Mouse (Mus musculus): ENCODE data around the gene Maged2. TPM values are rescaled to one million over a fixed set of nuclear protein-coding genes. Genes with fewer than 3 reads are reported as not detected.
"Not testable (repeated sequence)": the region's sequence is repeated elsewhere in the genome, so short reads cannot be mapped to it uniquely, and the experiment has no call there.

The Maged2 gene
- polyA plus RNA-seq, 1 experiment from 2014 or later = 718 TPM

GRCm38 (mm10) chrX:150812787-150813298 lies 1.3 kb downstream of the Maged2 start:
- Histone ChIP-seq H3K4me2 (peak overlapping the region; percentile 66), H3K27ac (ENCODE audit: low read depth, low read length) (no peak overlapping the region), H3K4me3 (ENCODE audit: low read depth, low read length) (peak overlapping the region; percentile 56), H3K9ac (ENCODE audit: low read depth, low read length) (peak overlapping the region; percentile 65), H3K36me3 (ENCODE audit: control insufficient read depth, insufficient read depth, low read length) (0 out of 2 replicates have a peak, but pooled peaks cover 2% of the 10 kb centered on the region), H3K9me3 (replicated peaks; ENCODE audit: control insufficient read depth, low read length) (no peaks in the 10 kb centered on the region), H3K4me1 (ENCODE audit: control insufficient read depth, insufficient read depth, low read length) (no peaks in the 10 kb centered on the region), H3K27me3 (ENCODE audit: control insufficient read depth, insufficient read depth, low read length) (no peaks in the 10 kb centered on the region)
- WGBS (ENCODE audit: insufficient replicate concordance) = 20% methylated on average over 23 of the region's 24 CpGs
- ATAC-seq (replicated peaks; ENCODE audit: insufficient number of reproducible peaks, low FRiP score, low TSS enrichment) = peak; percentile 91

GRCm38 (mm10) chrX:150800987-150801386 lies 13.2 kb downstream of the Maged2 start:
- not testable (repeated sequence) for H3K9me3 ChIP-seq (replicated peaks; ENCODE audit: control insufficient read depth, low read length); H3K4me3 ChIP-seq (ENCODE audit: low read depth, low read length); H3K27me3 ChIP-seq (ENCODE audit: control insufficient read depth, insufficient read depth, low read length); H3K27ac ChIP-seq (ENCODE audit: low read depth, low read length); ATAC-seq (replicated peaks; ENCODE audit: insufficient number of reproducible peaks, low FRiP score, low TSS enrichment); H3K9ac ChIP-seq (ENCODE audit: low read depth, low read length); H3K4me2 ChIP-seq; H3K4me1 ChIP-seq (ENCODE audit: control insufficient read depth, insufficient read depth, low read length); H3K36me3 ChIP-seq (ENCODE audit: control insufficient read depth, insufficient read depth, low read length)
- WGBS (ENCODE audit: insufficient replicate concordance) = 61% methylated on average over 1 of the region's 4 CpGs

GRCm38 (mm10) chrX:150798493-150799177 lies 15.5 kb downstream of the Maged2 start:
- H3K9ac ChIP-seq (ENCODE audit: low read depth, low read length); H3K36me3 ChIP-seq (ENCODE audit: control insufficient read depth, insufficient read depth, low read length); H3K4me2 ChIP-seq; H3K4me1 ChIP-seq (ENCODE audit: control insufficient read depth, insufficient read depth, low read length); H3K27me3 ChIP-seq (ENCODE audit: control insufficient read depth, insufficient read depth, low read length); H3K9me3 ChIP-seq (replicated peaks; ENCODE audit: control insufficient read depth, low read length); H3K27ac ChIP-seq (ENCODE audit: low read depth, low read length); H3K4me3 ChIP-seq (ENCODE audit: low read depth, low read length): not testable (repeated sequence)
- WGBS (ENCODE audit: insufficient replicate concordance) = 69% methylated on average over 4 of the region's 10 CpGs
- ATAC-seq (replicated peaks; ENCODE audit: insufficient number of reproducible peaks, low FRiP score, low TSS enrichment) = peak; percentile 88

Other genes starting within 250 kb of the Maged2 start
- gene Pfkfb1, start 226.1 kb downstream of the Maged2 start, polyA plus RNA-seq (2014; fragmentation: Nextera tagmentation; extraction: Ambion mirVana) = 9.2 and 11.3 TPM in 2 replicates
- 18.2 and 18.4 TPM in 2 replicates for gene Apex2, start 224.5 kb downstream of the Maged2 start, polyA plus RNA-seq (2014; fragmentation: Nextera tagmentation; extraction: Ambion mirVana)
- 28.1 and 29.2 TPM in 2 replicates for gene Tro, start 156.8 kb downstream of the Maged2 start, polyA plus RNA-seq (2014; fragmentation: Nextera tagmentation; extraction: Ambion mirVana)
- 27.0 and 29.4 TPM in 2 replicates for gene Gnl3l, start 203.0 kb upstream of the Maged2 start, polyA plus RNA-seq (2014; fragmentation: Nextera tagmentation; extraction: Ambion mirVana)
- gene Fgd1, start 231.8 kb upstream of the Maged2 start, polyA plus RNA-seq (2014; fragmentation: Nextera tagmentation; extraction: Ambion mirVana) = 5.8 and 6.4 TPM in 2 replicates

All from heart, embryonic 11.5 days (tissue).